Mouse (Mus musculus): ENCODE results near the gene Mki67.

GRCm38 (mm10) chr7:135698362-135698761 is 17.8 kb downstream of the Mki67 start:
- TF ChIP-seq GATA1 (IDR thresholded peaks at IDR 0.05; ENCODE audit: borderline replicate concordance, low read length) (no peak), FLI1 (IDR thresholded peaks at IDR 0.05; ENCODE audit: low read length) (no peak)
